Mouse (Mus musculus): Measurements from ENCODE around the gene Rab11fip3. TPM values are rescaled to one million over a fixed set of nuclear protein-coding genes. Genes with fewer than 3 reads are reported as not detected.

The Rab11fip3 gene
- total RNA-seq, 1 experiment: 9.4 TPM

- no peaks in the 10 kb centered on the region for H3K9me3 ChIP-seq (ENCODE audit: control insufficient read depth, insufficient read depth, low read depth, low read length)
- TF ChIP-seq MAFK (IDR thresholded peaks at IDR 0.05; ENCODE audit: insufficient read depth, low read depth, low read length) (no peak), HCFC1 (IDR thresholded peaks at IDR 0.05; ENCODE audit: borderline replicate concordance, insufficient read depth, low read length) (no peak), ZNF384 (IDR thresholded peaks at IDR 0.05; ENCODE audit: low read depth, low read length) (no peak), CHD2 (IDR thresholded peaks at IDR 0.05; ENCODE audit: low read depth, low read length) (no peak), ZC3H11A (IDR thresholded peaks at IDR 0.05; ENCODE audit: borderline replicate concordance, low read depth, low read length) (no peak)
- H3K27ac ChIP-seq (ENCODE audit: insufficient read depth, low read depth, low read length, poor library complexity, severe bottlenecking): no peak overlapping the region
- DNase-seq (ENCODE audit: low read depth, low spot score): no peak
- in situ Hi-C loops (cut with MboI; ENCODE audit: low sequenced_read_pairs in 2 of 2, unreplicated experiment in 2 of 2): no loop called here
- no peak overlapping the region for H3K4me3 ChIP-seq (ENCODE audit: insufficient read depth in 1 of 2, low read depth in 1 of 2, low read length in 2 of 2, poor library complexity in 1 of 2, severe bottlenecking in 1 of 2)
- peaks cover 0 to 4% of the 10 kb centered on the region in 2 experiments; a peak in 1 of 4 replicates for H3K4me1 ChIP-seq (ENCODE audit: control insufficient read depth in 2 of 2, insufficient read depth in 2 of 2, low read length in 2 of 2, poor library complexity in 1 of 2)
- H3K9ac ChIP-seq (ENCODE audit: insufficient read depth, low read depth, low read length, poor library complexity, severe bottlenecking): no peak overlapping the region
- peaks cover 5% of the 10 kb centered on the region for H3K36me3 ChIP-seq (ENCODE audit: control insufficient read depth, insufficient read depth, low read length, poor library complexity, severe bottlenecking)
Measured at GRCm38 (mm10) chr17:26098461-26098860, 29.1 kb upstream of the Rab11fip3 start.

GRCm38 (mm10) chr17:26095121-26095740 is 25.9 kb upstream of the Rab11fip3 start, which contains the start of gene Nme4:
TSS of gene Nme4 (minus strand) at chr17:26095602.
- no peak for DNase-seq (ENCODE audit: low read depth, low spot score)
- Histone ChIP-seq H3K27ac (ENCODE audit: insufficient read depth, low read depth, low read length, poor library complexity, severe bottlenecking) (peak within 1 kb of the TSS; percentile 37), H3K4me3 (ENCODE audit: insufficient read depth in 1 of 2, low read depth in 1 of 2, low read length in 2 of 2, poor library complexity in 1 of 2, severe bottlenecking in 1 of 2) (peak within 1 kb of the TSS; percentile 76 to 86), H3K4me1 (ENCODE audit: control insufficient read depth in 2 of 2, insufficient read depth in 2 of 2, low read length in 2 of 2, poor library complexity in 1 of 2) (peaks cover 0 to 5% of the 10 kb centered on the region in 2 experiments; a peak in 1 of 4 replicates), H3K36me3 (ENCODE audit: control insufficient read depth, insufficient read depth, low read length, poor library complexity, severe bottlenecking) (peaks cover 25% of the 10 kb centered on the region), H3K9me3 (ENCODE audit: control insufficient read depth, insufficient read depth, low read depth, low read length) (no peaks in the 10 kb centered on the region), H3K9ac (ENCODE audit: insufficient read depth, low read depth, low read length, poor library complexity, severe bottlenecking) (peak within 1 kb of the TSS; percentile 89)
- TF ChIP-seq MAFK (IDR thresholded peaks at IDR 0.05; ENCODE audit: insufficient read depth, low read depth, low read length) (no peak), HCFC1 (IDR thresholded peaks at IDR 0.05; ENCODE audit: borderline replicate concordance, insufficient read depth, low read length) (peak; percentile 57; the same call in 1 of the 2 replicates)
- in situ Hi-C loops (cut with MboI; ENCODE audit: low sequenced_read_pairs in 2 of 2, unreplicated experiment in 2 of 2): no loop called here

GRCm38 (mm10) chr17:26094531-26095110 is 25.3 kb upstream of the Rab11fip3 start:
- in situ Hi-C loops (cut with MboI; ENCODE audit: low sequenced_read_pairs in 2 of 2, unreplicated experiment in 2 of 2): no loop called here
- Histone ChIP-seq H3K9me3 (ENCODE audit: control insufficient read depth, insufficient read depth, low read depth, low read length) (no peaks in the 10 kb centered on the region), H3K36me3 (ENCODE audit: control insufficient read depth, insufficient read depth, low read length, poor library complexity, severe bottlenecking) (peaks cover 25% of the 10 kb centered on the region), H3K9ac (ENCODE audit: insufficient read depth, low read depth, low read length, poor library complexity, severe bottlenecking) (peak overlapping the region; percentile 89), H3K27ac (ENCODE audit: insufficient read depth, low read depth, low read length, poor library complexity, severe bottlenecking) (peak overlapping the region; percentile 37; the same call in 1 of the 2 replicates), H3K4me1 (ENCODE audit: control insufficient read depth in 2 of 2, insufficient read depth in 2 of 2, low read length in 2 of 2, poor library complexity in 1 of 2) (peaks cover 0 to 5% of the 10 kb centered on the region in 2 experiments; a peak in 1 of 4 replicates), H3K4me3 (ENCODE audit: insufficient read depth in 1 of 2, low read depth in 1 of 2, low read length in 2 of 2, poor library complexity in 1 of 2, severe bottlenecking in 1 of 2) (peak overlapping the region; percentile 76 to 86)
- TF ChIP-seq ZC3H11A (IDR thresholded peaks at IDR 0.05; ENCODE audit: borderline replicate concordance, low read depth, low read length): no peak
- no peak for TF ChIP-seq ZNF384 (IDR thresholded peaks at IDR 0.05; ENCODE audit: low read depth, low read length)
- DNase-seq (ENCODE audit: low read depth, low spot score): no peak

GRCm38 (mm10) chr17:26089905-26090632 is 20.7 kb upstream of the Rab11fip3 start, which contains the start of gene Decr2:
TSS of gene Decr2 (minus strand) at chr17:26090337.
- in situ Hi-C loops (cut with MboI; ENCODE audit: low sequenced_read_pairs in 2 of 2, unreplicated experiment in 2 of 2): no loop called here
- Histone ChIP-seq H3K9me3 (ENCODE audit: control insufficient read depth, insufficient read depth, low read depth, low read length) (no peaks in the 10 kb centered on the region), H3K4me1 (ENCODE audit: control insufficient read depth in 2 of 2, insufficient read depth in 2 of 2, low read length in 2 of 2, poor library complexity in 1 of 2) (peaks cover 0 to 5% of the 10 kb centered on the region in 2 experiments; a peak in 2 of 4 replicates), H3K9ac (ENCODE audit: insufficient read depth, low read depth, low read length, poor library complexity, severe bottlenecking) (peak within 1 kb of the TSS; percentile 60), H3K36me3 (ENCODE audit: control insufficient read depth, insufficient read depth, low read length, poor library complexity, severe bottlenecking) (peaks cover 29% of the 10 kb centered on the region), H3K27ac (ENCODE audit: insufficient read depth, low read depth, low read length, poor library complexity, severe bottlenecking) (peak within 1 kb of the TSS; percentile 38; the same call in 1 of the 2 replicates), H3K4me3 (ENCODE audit: insufficient read depth in 1 of 2, low read depth in 1 of 2, low read length in 2 of 2, poor library complexity in 1 of 2, severe bottlenecking in 1 of 2) (peak within 1 kb of the TSS; percentile 61 to 76)
- no peak for TF ChIP-seq HCFC1 (IDR thresholded peaks at IDR 0.05; ENCODE audit: borderline replicate concordance, insufficient read depth, low read length)
- TF ChIP-seq ZNF384 (IDR thresholded peaks at IDR 0.05; ENCODE audit: low read depth, low read length): 0 out of 2 replicates have a peak, but pooled peaks have one; percentile 13
- DNase-seq (ENCODE audit: low read depth, low spot score): peak; percentile 93
